Mouse (Mus musculus): ENCODE measurements around the gene Rngtt. TPM values are rescaled to one million over a fixed set of nuclear protein-coding genes. Genes with fewer than 3 reads are reported as not detected.
A peak's percentile ranks its signal among the peaks of the same experiment; 100 is the strongest.

Rngtt gene
- 37.8 and 41.7 TPM in 2 replicates for polyA plus RNA-seq (2014; fragmentation: Nextera tagmentation; extraction: Ambion mirVana)

DNA sequence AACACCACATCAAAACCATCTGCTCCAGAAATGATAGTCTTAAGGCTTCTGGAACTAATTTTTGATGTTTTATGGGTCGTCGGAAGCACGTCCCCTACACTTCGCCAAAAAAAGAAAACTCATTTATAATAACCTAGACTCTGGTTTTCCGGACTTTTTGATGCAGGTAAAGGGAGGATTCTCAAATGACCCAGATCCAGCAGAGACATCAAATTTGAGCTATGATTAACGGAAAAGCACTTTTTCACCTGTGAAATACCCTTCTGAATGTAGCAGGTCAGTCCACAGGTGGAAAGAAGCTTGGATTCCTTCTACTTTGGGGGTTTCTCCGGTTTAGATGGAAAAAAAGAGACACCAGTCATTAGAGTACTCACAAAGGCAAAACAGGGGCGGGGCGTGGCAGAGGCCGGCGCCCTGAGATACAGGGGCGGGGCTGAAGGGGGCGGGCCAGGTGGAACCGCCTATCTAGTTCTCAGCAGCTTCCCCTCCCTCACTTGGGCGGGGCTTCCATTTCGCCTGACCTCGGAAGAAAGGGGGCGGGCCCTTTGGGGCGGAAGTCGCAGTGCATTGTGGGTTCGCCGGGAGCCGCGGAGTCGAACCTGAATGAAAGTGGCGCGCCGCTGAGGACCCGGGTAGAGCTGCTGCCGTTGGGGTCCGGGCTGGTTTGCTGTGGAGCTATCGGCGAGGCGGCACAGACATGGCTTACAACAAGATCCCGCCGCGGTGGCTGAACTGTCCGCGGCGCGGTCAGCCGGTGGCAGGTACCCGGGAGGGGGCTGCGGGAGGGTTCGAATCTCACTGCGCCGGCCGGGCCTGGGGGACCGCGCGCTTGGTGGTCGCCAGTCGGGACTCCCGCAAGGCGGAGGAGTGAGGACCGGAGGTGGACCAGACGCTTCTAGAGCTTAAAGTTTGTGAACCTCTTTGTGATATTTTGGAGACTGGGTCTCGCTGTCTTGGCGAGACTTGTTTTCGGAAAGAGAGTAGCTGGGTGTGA, at the start of gene Rngtt:
Gene Rngtt, plus strand, starts transcription at position 548 of the 994 bp plus-strand sequence.
- peak within 1 kb of the TSS; percentile 66 for H3K4me2 ChIP-seq (ENCODE audit: low read depth, low read length)
- H3K4me3 ChIP-seq (ENCODE audit: low read depth, low read length): peak within 1 kb of the TSS; percentile 74
- no peaks in the 10 kb centered on the region for H3K36me3 ChIP-seq (replicated peaks; ENCODE audit: control insufficient read depth, insufficient read depth, low read depth, low read length)
- no peaks in the 10 kb centered on the region for H3K9me3 ChIP-seq (replicated peaks; ENCODE audit: control insufficient read depth, low read length)
- peak within 1 kb of the TSS; percentile 74 for H3K9ac ChIP-seq (replicated peaks; ENCODE audit: low read length)
- WGBS: 3% methylated on average over 58 of the region's 60 CpGs
- peak; percentile 88 for ATAC-seq (replicated peaks; ENCODE audit: insufficient number of reproducible peaks, low FRiP score, low TSS enrichment, low read depth)
- DNase-seq (ENCODE audit: low spot score): peak; percentile 99
- H3K27me3 ChIP-seq (ENCODE audit: control insufficient read depth, insufficient read depth, low read length): no peaks in the 10 kb centered on the region
- peak within 1 kb of the TSS; percentile 47 for H3K27ac ChIP-seq (replicated peaks; ENCODE audit: low read depth, low read length)
- H3K4me1 ChIP-seq (ENCODE audit: control insufficient read depth, insufficient read depth, low read length): no peaks in the 10 kb centered on the region

DNA sequence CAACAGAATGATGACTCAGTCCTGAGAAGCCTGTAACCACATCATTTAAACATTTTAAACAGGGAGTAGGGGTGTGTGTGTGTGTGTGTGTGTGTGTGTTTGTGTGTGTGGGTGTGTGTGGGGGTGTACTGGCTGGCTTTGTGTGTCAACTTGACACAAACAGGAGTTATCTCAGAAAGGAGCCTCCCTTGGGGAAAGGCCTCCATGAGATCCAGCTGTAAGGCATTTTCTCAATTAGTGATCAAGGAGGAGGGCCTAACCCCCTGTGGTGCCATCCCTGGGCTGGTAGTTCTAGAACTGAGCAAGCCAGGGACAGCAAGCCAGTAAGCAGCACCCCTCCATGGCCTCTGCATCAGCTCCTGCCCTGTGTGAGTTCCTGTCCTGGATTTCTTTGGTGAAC, 49.8 kb upstream of the Rngtt start:
- Histone ChIP-seq H3K4me2 (ENCODE audit: low read depth, low read length) (no peak overlapping the region), H3K36me3 (replicated peaks; ENCODE audit: control insufficient read depth, insufficient read depth, low read depth, low read length) (no peaks in the 10 kb centered on the region)
- no peak for ATAC-seq (replicated peaks; ENCODE audit: insufficient number of reproducible peaks, low FRiP score, low TSS enrichment, low read depth)

DNA sequence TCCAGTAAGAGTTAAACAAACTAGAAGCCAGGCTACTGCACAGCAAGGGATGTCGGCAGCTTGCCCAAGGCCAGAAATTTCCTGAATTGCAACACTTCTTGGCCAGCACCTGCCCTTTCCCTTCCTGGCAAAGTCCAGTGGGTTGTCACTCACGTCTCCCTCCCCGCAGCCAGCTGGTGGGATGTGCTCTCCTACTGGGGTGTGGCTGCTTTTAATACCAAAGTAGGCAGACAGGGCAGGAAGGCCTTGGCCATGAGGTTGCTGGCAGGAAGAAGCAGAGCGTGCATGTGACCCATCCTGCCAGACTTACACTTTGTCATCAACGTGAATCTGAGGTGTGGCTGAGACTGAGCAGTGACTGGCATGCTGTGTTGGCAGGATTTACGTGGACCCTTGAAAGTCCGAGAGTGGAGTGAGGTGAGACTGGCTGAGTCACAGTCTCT, 48.8 kb upstream of the Rngtt start:
- Histone ChIP-seq H3K27me3 (ENCODE audit: control insufficient read depth, insufficient read depth, low read length) (no peaks in the 10 kb centered on the region), H3K9ac (replicated peaks; ENCODE audit: low read length) (no peak overlapping the region), H3K4me3 (ENCODE audit: low read depth, low read length) (no peak overlapping the region), H3K4me2 (ENCODE audit: low read depth, low read length) (no peak overlapping the region), H3K36me3 (replicated peaks; ENCODE audit: control insufficient read depth, insufficient read depth, low read depth, low read length) (no peaks in the 10 kb centered on the region), H3K27ac (replicated peaks; ENCODE audit: low read depth, low read length) (no peak overlapping the region), H3K4me1 (ENCODE audit: control insufficient read depth, insufficient read depth, low read length) (no peaks in the 10 kb centered on the region), H3K9me3 (replicated peaks; ENCODE audit: control insufficient read depth, low read length) (no peaks in the 10 kb centered on the region)
- no peak for ATAC-seq (replicated peaks; ENCODE audit: insufficient number of reproducible peaks, low FRiP score, low TSS enrichment, low read depth)
- 62% methylated on average over 7 of the region's 7 CpGs for WGBS
- no peak for DNase-seq (ENCODE audit: low spot score)

More for the DNA sequence above, 49.8 kb upstream of the Rngtt start:
- DNase-seq (ENCODE audit: low spot score): no peak
- Histone ChIP-seq H3K4me1 (ENCODE audit: control insufficient read depth, insufficient read depth, low read length) (no peaks in the 10 kb centered on the region), H3K9ac (replicated peaks; ENCODE audit: low read length) (no peak overlapping the region), H3K27me3 (ENCODE audit: control insufficient read depth, insufficient read depth, low read length) (no peaks in the 10 kb centered on the region), H3K4me3 (ENCODE audit: low read depth, low read length) (no peak overlapping the region), H3K27ac (replicated peaks; ENCODE audit: low read depth, low read length) (no peak overlapping the region), H3K9me3 (replicated peaks; ENCODE audit: control insufficient read depth, low read length) (no peaks in the 10 kb centered on the region)

GRCm38 (mm10) chr4:33262897-33263296, 47.2 kb upstream of the Rngtt start:
- WGBS: 81% methylated on average over 1 of the region's 1 CpGs
- H3K9ac ChIP-seq (replicated peaks; ENCODE audit: low read length): no peak overlapping the region
- no peaks in the 10 kb centered on the region for H3K4me1 ChIP-seq (ENCODE audit: control insufficient read depth, insufficient read depth, low read length)
- no peak overlapping the region for H3K4me3 ChIP-seq (ENCODE audit: low read depth, low read length)
- H3K27me3 ChIP-seq (ENCODE audit: control insufficient read depth, insufficient read depth, low read length): no peaks in the 10 kb centered on the region
- H3K9me3 ChIP-seq (replicated peaks; ENCODE audit: control insufficient read depth, low read length): no peaks in the 10 kb centered on the region
- no peaks in the 10 kb centered on the region for H3K36me3 ChIP-seq (replicated peaks; ENCODE audit: control insufficient read depth, insufficient read depth, low read depth, low read length)
- DNase-seq (ENCODE audit: low spot score) (no peak), ATAC-seq (replicated peaks; ENCODE audit: insufficient number of reproducible peaks, low FRiP score, low TSS enrichment, low read depth) (no peak)
- H3K4me2 ChIP-seq (ENCODE audit: low read depth, low read length): no peak overlapping the region
- no peak overlapping the region for H3K27ac ChIP-seq (replicated peaks; ENCODE audit: low read depth, low read length)

DNA sequence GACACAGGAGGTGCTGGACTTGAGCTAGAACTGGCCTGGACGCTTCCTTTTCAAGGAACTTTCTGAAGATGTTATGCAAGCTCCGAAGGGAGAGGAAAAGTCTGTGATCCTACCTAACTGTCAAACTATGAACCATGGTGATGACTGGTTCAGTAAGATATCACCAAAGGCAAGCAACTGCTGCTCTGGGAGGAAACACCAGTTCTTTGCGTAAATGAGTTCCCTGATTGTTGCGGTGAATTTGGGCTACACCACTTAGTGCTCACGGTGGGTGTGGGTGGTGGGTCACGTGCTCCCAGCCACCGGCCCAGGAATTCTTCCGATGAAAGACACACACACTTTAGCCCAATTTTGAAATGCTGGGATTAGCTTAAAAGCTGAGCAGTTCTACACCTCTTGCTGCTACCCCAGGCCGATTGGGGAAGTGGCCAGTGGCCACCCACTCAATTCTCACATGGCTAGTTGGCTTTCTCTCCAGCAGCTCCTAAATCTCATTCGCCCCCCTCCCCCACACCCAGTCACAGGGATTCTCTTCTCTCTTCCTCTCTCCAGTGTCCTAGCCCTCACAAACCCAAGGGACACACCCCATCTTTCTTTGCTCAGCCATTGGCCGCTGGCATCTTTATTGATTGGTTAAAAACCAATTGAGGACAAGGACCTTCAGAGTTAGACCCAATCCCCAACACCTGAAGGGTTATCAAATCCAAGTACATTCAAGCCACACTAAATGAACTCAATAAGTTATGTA, 45.0 kb upstream of the Rngtt start:
- ATAC-seq (replicated peaks; ENCODE audit: insufficient number of reproducible peaks, low FRiP score, low TSS enrichment, low read depth): no peak
- H3K27ac ChIP-seq (replicated peaks; ENCODE audit: low read depth, low read length): no peak overlapping the region

GRCm38 (mm10) chr4:33270386-33271314, 39.5 kb upstream of the Rngtt start:
- ATAC-seq (replicated peaks; ENCODE audit: insufficient number of reproducible peaks, low FRiP score, low TSS enrichment, low read depth) (no peak), DNase-seq (ENCODE audit: low spot score) (no peak)
- no peak overlapping the region for H3K27ac ChIP-seq (replicated peaks; ENCODE audit: low read depth, low read length)
- WGBS: 88% methylated on average over 11 of the region's 11 CpGs
- no peaks in the 10 kb centered on the region for H3K9me3 ChIP-seq (replicated peaks; ENCODE audit: control insufficient read depth, low read length)
- H3K4me2 ChIP-seq (ENCODE audit: low read depth, low read length): no peak overlapping the region
- no peaks in the 10 kb centered on the region for H3K27me3 ChIP-seq (ENCODE audit: control insufficient read depth, insufficient read depth, low read length)
- no peak overlapping the region for H3K9ac ChIP-seq (replicated peaks; ENCODE audit: low read length)
- H3K4me3 ChIP-seq (ENCODE audit: low read depth, low read length): no peak overlapping the region
- no peaks in the 10 kb centered on the region for H3K4me1 ChIP-seq (ENCODE audit: control insufficient read depth, insufficient read depth, low read length)
- H3K36me3 ChIP-seq (replicated peaks; ENCODE audit: control insufficient read depth, insufficient read depth, low read depth, low read length): no peaks in the 10 kb centered on the region

More for the DNA sequence above, 45.0 kb upstream of the Rngtt start:
- Histone ChIP-seq H3K9me3 (replicated peaks; ENCODE audit: control insufficient read depth, low read length) (no peaks in the 10 kb centered on the region), H3K27me3 (ENCODE audit: control insufficient read depth, insufficient read depth, low read length) (no peaks in the 10 kb centered on the region), H3K36me3 (replicated peaks; ENCODE audit: control insufficient read depth, insufficient read depth, low read depth, low read length) (no peaks in the 10 kb centered on the region), H3K4me3 (ENCODE audit: low read depth, low read length) (no peak overlapping the region), H3K4me2 (ENCODE audit: low read depth, low read length) (no peak overlapping the region), H3K4me1 (ENCODE audit: control insufficient read depth, insufficient read depth, low read length) (no peaks in the 10 kb centered on the region), H3K9ac (replicated peaks; ENCODE audit: low read length) (no peak overlapping the region)
- 88% methylated on average over 11 of the region's 11 CpGs for WGBS
- no peak for DNase-seq (ENCODE audit: low spot score)

- Histone ChIP-seq H3K27me3 (ENCODE audit: control insufficient read depth, insufficient read depth, low read length) (no peaks in the 10 kb centered on the region), H3K9me3 (replicated peaks; ENCODE audit: control insufficient read depth, low read length) (no peaks in the 10 kb centered on the region), H3K36me3 (replicated peaks; ENCODE audit: control insufficient read depth, insufficient read depth, low read depth, low read length) (no peaks in the 10 kb centered on the region), H3K27ac (replicated peaks; ENCODE audit: low read depth, low read length) (no peak overlapping the region), H3K4me2 (ENCODE audit: low read depth, low read length) (no peak overlapping the region), H3K4me3 (ENCODE audit: low read depth, low read length) (no peak overlapping the region), H3K4me1 (ENCODE audit: control insufficient read depth, insufficient read depth, low read length) (no peaks in the 10 kb centered on the region), H3K9ac (replicated peaks; ENCODE audit: low read length) (no peak overlapping the region)
- DNase-seq (ENCODE audit: low spot score) (no peak), ATAC-seq (replicated peaks; ENCODE audit: insufficient number of reproducible peaks, low FRiP score, low TSS enrichment, low read depth) (no peak)
- 71% methylated on average over 3 of the region's 3 CpGs for WGBS
These were observed 36.7 kb upstream of the Rngtt start for GRCm38 (mm10) chr4:33273437-33273836.
